Mouse (Mus musculus) embryonic facial prominence, embryonic 11.5 days (tissue): ENCODE measurements at regions not wholly inside any gene's neighbourhood (a gene's known extent, or its start where the extent isn't known, plus 50 kb on each side); places are given as distances from the start of the nearest gene placed in this dataset.

Experiments
- ATAC-seq: fragments of 200-750 bp; cut with Nextera tagmentation; replicated peaks from 2 replicates; pipeline ENCODE4 v1.8.0; 2017; ENCODE audit warnings: low read depth; ENCODE audit not compliant: insufficient number of reproducible peaks, low FRiP score, low TSS enrichment
- DNase-seq: peaks from one replicate; pipeline ENCODE4 v3.0.0-alpha.2; 2015; ENCODE audit warnings: low spot score
- H3K27ac ChIP-seq: fragments of 300-500 bp; sonication (generic); replicated peaks from 2 replicates; pipeline ENCODE4 v1.5.1; 2014; ENCODE audit warnings: mild to moderate bottlenecking, low read depth, low read length, control low read depth
- H3K27me3 ChIP-seq: fragments of 300-500 bp; sonication (generic); 2 replicates; pipeline ENCODE4 v1.6.1; 2014; ENCODE audit warnings: mild to moderate bottlenecking, low read length, moderate library complexity, mixed read lengths; ENCODE audit not compliant: control insufficient read depth, insufficient read depth
- H3K36me3 ChIP-seq: fragments of 300-500 bp; sonication (generic); replicated peaks from 2 replicates; pipeline ENCODE4 v1.6.1; 2014; ENCODE audit warnings: low read depth, mild to moderate bottlenecking, low read length, moderate library complexity, mixed read lengths; ENCODE audit not compliant: control insufficient read depth, insufficient read depth
- H3K4me1 ChIP-seq: fragments of 300-500 bp; sonication (generic); 2 replicates; pipeline ENCODE4 v1.6.1; 2014; ENCODE audit warnings: low read length, mixed read lengths; ENCODE audit not compliant: control insufficient read depth, insufficient read depth
- H3K4me2 ChIP-seq: fragments of 300-500 bp; sonication (generic); 2 replicates; pipeline ENCODE4 v1.6.1; 2014; ENCODE audit warnings: low read depth, mild to moderate bottlenecking, control low read depth, low read length, moderate library complexity
- H3K4me3 ChIP-seq: fragments of 300-500 bp; sonication (generic); 2 replicates; pipeline ENCODE4 v1.5.1; 2014; ENCODE audit warnings: low read depth, low read length, control low read depth
- H3K9ac ChIP-seq: fragments of 300-500 bp; sonication (generic); replicated peaks from 2 replicates; pipeline ENCODE4 v1.6.1; 2014; ENCODE audit warnings: mild to moderate bottlenecking, control low read depth, low read length
- H3K9me3 ChIP-seq: fragments of 300-500 bp; sonication (generic); replicated peaks from 2 replicates; pipeline ENCODE4 v1.6.1; 2016; ENCODE audit warnings: mild to moderate bottlenecking, low read length, inconsistent platforms, mixed read lengths; ENCODE audit not compliant: control insufficient read depth
- WGBS: fragments of 180-500 bp; shearing (Covaris S2); extraction: QIAGEN DNeasy Blood & Tissue Kit; methylation state at CpG from one replicate; pipeline ENCODE4 v1.1.7; 2014; 5-methylcytosine and 5-hydroxymethylcytosine counted together

DNA sequence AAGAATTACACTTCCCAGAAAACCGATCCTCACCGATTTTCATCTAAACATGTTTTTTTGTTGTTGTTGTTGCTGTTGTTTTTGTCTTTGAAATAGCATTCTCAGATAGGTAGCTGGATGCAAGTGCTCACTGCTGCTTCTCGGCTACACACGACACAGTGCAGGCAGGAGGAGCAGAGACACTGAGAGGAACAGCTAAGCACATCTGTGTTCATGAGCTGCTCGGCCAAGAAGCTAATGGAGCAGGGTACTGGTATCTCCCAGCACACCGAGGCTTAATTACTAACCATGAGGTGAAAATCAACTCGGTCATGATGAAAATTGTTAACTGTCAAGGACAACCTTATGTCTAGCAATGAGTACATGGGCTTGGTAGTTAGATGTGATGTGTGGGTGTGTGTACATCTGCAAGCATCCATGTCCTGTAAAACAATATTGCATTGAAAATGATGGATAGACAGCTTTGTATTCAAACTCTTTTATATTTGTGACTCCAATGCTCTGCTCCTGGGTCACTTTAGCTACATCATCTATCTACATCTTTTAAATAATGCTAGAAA lies 316.0 kb upstream of the Pitx2 start:
- Histone ChIP-seq H3K4me1 (no peaks in the 10 kb centered on the region), H3K9ac (no peak overlapping the region), H3K4me2 (no peak overlapping the region), H3K27ac (no peak overlapping the region), H3K27me3 (no peaks in the 10 kb centered on the region), H3K36me3 (no peaks in the 10 kb centered on the region), H3K9me3 (no peaks in the 10 kb centered on the region), H3K4me3 (no peak overlapping the region)
- no peak for ATAC-seq
- 63% methylated on average over 7 of the region's 7 CpGs for WGBS
- DNase-seq: no peak

DNA sequence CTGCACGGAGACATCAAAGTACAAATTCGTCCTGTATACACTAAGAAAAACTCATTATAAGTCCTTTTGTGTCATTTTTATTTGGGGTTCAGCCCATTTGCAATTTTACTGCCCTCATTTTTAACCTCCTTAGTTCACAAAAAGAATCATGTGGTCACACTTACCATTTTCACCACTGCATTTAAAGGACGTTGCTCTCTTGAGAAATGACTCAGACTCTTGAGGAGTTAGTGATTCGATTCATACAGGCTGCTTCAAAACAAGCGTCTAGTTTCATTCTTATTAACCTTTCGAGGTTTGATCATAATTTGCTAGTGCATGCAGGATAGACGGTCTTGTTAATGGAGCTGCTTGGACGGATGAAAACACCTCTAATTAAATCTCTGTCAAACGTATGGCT lies 313.0 kb upstream of the Pitx2 start:
- Histone ChIP-seq H3K9me3 (no peaks in the 10 kb centered on the region), H3K27me3 (no peaks in the 10 kb centered on the region), H3K4me1 (no peaks in the 10 kb centered on the region), H3K4me2 (no peak overlapping the region), H3K27ac (no peak overlapping the region), H3K4me3 (no peak overlapping the region), H3K9ac (no peak overlapping the region), H3K36me3 (no peaks in the 10 kb centered on the region)
- DNase-seq: no peak
- WGBS: 58% methylated on average over 9 of the region's 9 CpGs
- ATAC-seq: no peak

DNA sequence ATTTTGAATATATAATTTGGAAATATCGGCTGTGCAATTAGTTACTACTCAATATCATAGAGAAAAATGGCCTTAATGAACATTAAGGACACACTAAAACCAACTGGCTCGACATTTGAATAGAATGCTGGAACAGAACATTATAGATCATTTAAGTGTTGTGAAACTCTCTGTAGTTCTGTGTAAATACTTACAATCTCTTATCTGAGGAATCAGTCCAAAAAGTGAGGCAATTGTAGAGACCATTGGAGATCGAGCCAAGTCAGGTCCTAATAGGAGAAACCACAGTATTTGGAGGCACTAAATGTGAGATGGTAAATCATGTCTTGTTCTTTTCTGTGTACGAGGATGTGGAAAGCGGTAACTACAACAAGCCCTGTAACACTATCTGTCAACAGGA lies 308.6 kb upstream of the Pitx2 start:
- H3K27me3 ChIP-seq: no peaks in the 10 kb centered on the region
- H3K4me2 ChIP-seq: no peak overlapping the region
- no peak for ATAC-seq
- no peaks in the 10 kb centered on the region for H3K36me3 ChIP-seq
- DNase-seq: no peak
- WGBS: 90% methylated on average over 5 of the region's 5 CpGs
- H3K4me3 ChIP-seq: no peak overlapping the region
- no peaks in the 10 kb centered on the region for H3K9me3 ChIP-seq
- no peak overlapping the region for H3K27ac ChIP-seq
- no peaks in the 10 kb centered on the region for H3K4me1 ChIP-seq
- no peak overlapping the region for H3K9ac ChIP-seq

DNA sequence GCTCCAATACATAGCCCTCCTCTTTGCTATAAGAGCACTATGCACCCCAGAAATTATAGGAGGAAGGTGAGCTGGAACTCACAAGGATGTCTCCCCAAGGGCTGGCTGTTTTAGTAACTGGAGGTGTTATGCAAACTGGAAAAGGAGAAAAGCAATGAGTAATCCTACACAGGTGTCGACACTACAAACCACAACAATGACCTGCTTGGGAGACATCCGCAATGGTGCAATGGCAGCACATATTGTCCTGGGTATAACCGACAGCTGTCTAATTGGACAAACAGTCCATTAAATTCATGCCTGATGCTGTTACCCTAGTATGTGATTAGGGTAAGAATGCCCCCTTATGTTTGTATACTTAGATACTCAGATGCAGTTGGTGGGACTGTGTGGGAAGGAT lies 303.1 kb upstream of the Pitx2 start:
- no peak for ATAC-seq
- no peak overlapping the region for H3K4me3 ChIP-seq
- no peaks in the 10 kb centered on the region for H3K9me3 ChIP-seq
- H3K9ac ChIP-seq: no peak overlapping the region
- no peak overlapping the region for H3K27ac ChIP-seq
- H3K4me2 ChIP-seq: no peak overlapping the region
- no peaks in the 10 kb centered on the region for H3K36me3 ChIP-seq
- 95% methylated on average over 3 of the region's 3 CpGs for WGBS
- DNase-seq: no peak
- no peaks in the 10 kb centered on the region for H3K4me1 ChIP-seq
- no peaks in the 10 kb centered on the region for H3K27me3 ChIP-seq

DNA sequence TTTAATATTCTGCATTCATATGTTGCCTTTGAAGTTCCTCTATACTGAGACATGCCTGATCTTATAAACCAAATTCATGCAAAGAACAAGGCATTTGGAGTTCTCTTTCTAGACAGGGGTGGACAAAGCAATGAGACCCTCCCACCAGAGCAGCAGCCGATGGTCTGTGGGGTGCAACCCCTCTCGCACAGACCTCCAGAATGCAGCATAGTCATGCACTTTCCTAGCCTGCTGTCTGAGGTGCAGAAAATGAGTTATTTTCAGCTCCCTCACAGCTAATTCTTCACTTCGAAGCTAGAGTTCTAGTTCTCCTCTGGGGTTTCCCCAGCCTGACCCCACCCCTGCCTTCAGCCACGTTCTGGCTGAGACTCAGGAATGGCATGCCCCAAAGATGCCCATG lies 288.6 kb upstream of the Pitx2 start:
- Histone ChIP-seq H3K27me3 (no peaks in the 10 kb centered on the region), H3K36me3 (no peaks in the 10 kb centered on the region), H3K27ac (no peak overlapping the region), H3K4me1 (no peaks in the 10 kb centered on the region), H3K9ac (no peak overlapping the region), H3K4me3 (no peak overlapping the region), H3K4me2 (no peak overlapping the region), H3K9me3 (no peaks in the 10 kb centered on the region)
- 55% methylated on average over 4 of the region's 4 CpGs for WGBS
- DNase-seq (no peak), ATAC-seq (no peak)

DNA sequence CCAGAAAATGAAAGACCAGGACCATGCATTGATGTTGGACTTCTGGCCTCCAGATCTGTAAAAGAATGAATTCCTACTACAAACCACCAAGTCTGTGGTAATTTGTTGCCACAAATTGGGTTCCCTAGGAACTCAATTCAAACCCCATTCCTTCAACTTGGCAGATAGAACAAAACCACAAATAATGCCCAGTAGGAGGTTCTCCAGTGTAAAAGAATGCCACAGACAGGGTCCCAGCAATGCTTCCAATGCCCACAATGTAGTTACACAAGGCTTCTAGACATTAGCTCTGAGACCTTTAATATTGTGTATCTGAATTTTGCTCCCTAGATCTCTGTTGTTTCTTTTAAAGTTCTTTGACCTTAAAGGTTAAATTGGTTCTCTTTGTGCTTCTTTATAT lies 278.2 kb upstream of the Pitx2 start:
- Histone ChIP-seq H3K9ac (no peak overlapping the region), H3K9me3 (no peaks in the 10 kb centered on the region), H3K4me2 (no peak overlapping the region), H3K4me3 (no peak overlapping the region), H3K27me3 (no peaks in the 10 kb centered on the region), H3K27ac (no peak overlapping the region), H3K36me3 (no peaks in the 10 kb centered on the region), H3K4me1 (no peaks in the 10 kb centered on the region)
- no peak for ATAC-seq
- no peak for DNase-seq

DNA sequence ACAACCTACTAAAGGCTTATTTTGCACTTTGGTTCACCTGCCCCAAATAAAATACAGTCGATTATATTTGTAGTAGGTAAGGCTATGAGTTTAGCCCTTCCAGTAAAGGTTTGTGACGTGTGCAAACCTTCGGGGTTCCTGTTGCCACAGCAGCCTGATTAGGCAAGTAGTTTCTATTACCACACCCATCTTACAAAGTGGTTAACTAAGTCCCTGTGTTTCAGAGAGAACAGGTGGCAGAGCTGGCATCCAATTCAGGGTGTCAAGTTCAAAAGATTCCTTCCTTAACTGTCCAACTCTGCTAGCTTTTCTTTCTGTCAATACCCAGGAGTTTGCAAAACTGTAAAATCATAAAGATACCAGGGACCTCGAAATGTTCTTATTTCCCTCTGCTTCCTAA lies 277.5 kb upstream of the Pitx2 start:
- DNase-seq (no peak), ATAC-seq (no peak)
- H3K36me3 ChIP-seq: no peaks in the 10 kb centered on the region
- no peak overlapping the region for H3K9ac ChIP-seq
- no peaks in the 10 kb centered on the region for H3K4me1 ChIP-seq
- H3K27me3 ChIP-seq: no peaks in the 10 kb centered on the region
- no peaks in the 10 kb centered on the region for H3K9me3 ChIP-seq
- no peak overlapping the region for H3K4me3 ChIP-seq
- H3K27ac ChIP-seq: no peak overlapping the region
- 84% methylated on average over 4 of the region's 4 CpGs for WGBS
- H3K4me2 ChIP-seq: no peak overlapping the region

DNA sequence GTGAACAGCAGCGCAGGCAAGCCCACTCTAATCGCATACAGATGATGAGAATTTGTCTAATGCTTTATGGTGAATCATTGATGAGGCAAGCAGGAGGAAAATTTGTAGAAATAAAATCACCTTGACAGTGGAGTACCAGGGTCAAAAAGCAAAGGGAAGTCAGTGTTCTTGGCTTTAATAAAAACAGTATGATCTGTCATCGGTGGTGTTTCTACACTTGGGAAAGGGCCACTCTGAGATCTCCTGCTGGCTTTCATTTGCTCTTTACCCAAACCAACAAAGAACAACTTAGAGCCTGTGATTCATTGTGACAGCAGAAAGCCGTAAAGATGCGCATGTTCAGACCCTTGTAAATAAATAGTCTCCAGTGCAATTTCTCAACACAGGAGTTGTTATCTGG lies 261.1 kb upstream of the Pitx2 start:
- Histone ChIP-seq H3K27me3 (no peaks in the 10 kb centered on the region), H3K4me3 (no peak overlapping the region), H3K36me3 (no peaks in the 10 kb centered on the region), H3K9me3 (no peaks in the 10 kb centered on the region), H3K4me2 (no peak overlapping the region), H3K9ac (no peak overlapping the region), H3K4me1 (no peaks in the 10 kb centered on the region), H3K27ac (no peak overlapping the region)
- ATAC-seq (no peak), DNase-seq (peak; percentile 71)
- WGBS: 50% methylated on average over 5 of the region's 5 CpGs
